Mouse (Mus musculus) MEL (cell line): Measurements from ENCODE around the gene Clec1a.

Source experiments
- CTCF ChIP-seq, 3 experiments: IDR thresholded peaks in 2 of 3; conservative IDR thresholded peaks in 1 of 3; 2 replicates each; pipeline ENCODE4 v1.5.1; 2011 to 2012; ENCODE audit warnings: low read length in 3 of 3, low read depth in 2 of 3, mild to moderate bottlenecking in 2 of 3, improper control_type of control experiment in 1 of 3, inconsistent platforms in 1 of 3, mixed read lengths in 1 of 3, moderate library complexity in 1 of 3; ENCODE audit not compliant: control insufficient read depth in 1 of 3, insufficient read depth in 1 of 3, poor library complexity in 1 of 3, severe bottlenecking in 1 of 3
- ETS1 ChIP-seq: IDR thresholded peaks from 2 replicates; pipeline ENCODE4 v1.6.1; 2012; ENCODE audit warnings: low read depth, mild to moderate bottlenecking, inconsistent platforms, low read length, improper control_type of control experiment, moderate library complexity
- HCFC1 ChIP-seq: IDR thresholded peaks from 2 replicates; pipeline ENCODE4 v1.6.1; 2012; ENCODE audit warnings: low read depth, mild to moderate bottlenecking, inconsistent platforms, low read length, improper control_type of control experiment, moderate library complexity
- MAFK ChIP-seq: IDR thresholded peaks from 2 replicates; pipeline ENCODE4 v1.6.1; 2011; ENCODE audit warnings: low read depth, mild to moderate bottlenecking, low read length, improper control_type of control experiment, borderline replicate concordance
- MXI1 ChIP-seq: IDR thresholded peaks from 2 replicates; pipeline ENCODE4 v1.6.1; 2011; ENCODE audit warnings: mild to moderate bottlenecking, low read depth, low read length, improper control_type of control experiment
- POLR2A ChIP-seq, 2 experiments: IDR thresholded peaks; 2 replicates each; pipeline ENCODE4 v1.6.1; 2011 to 2012; ENCODE audit warnings: low read length in 2 of 2, mild to moderate bottlenecking in 2 of 2, control low read depth in 1 of 2, improper control_type of control experiment in 1 of 2, low read depth in 1 of 2, moderate library complexity in 1 of 2; ENCODE audit not compliant: control insufficient read depth in 1 of 2, insufficient read depth in 1 of 2, poor library complexity in 1 of 2

GRCm38 (mm10) chr6:129480089-129480958 is 28.5 kb upstream of the Clec1a start:
- TF ChIP-seq ETS1 (no peak), MAFK (no peak), POLR2A (IDR thresholded peaks at IDR 0.05; ENCODE audit: control insufficient read depth in 1 of 2, insufficient read depth in 1 of 2, low read depth in 1 of 2, low read length in 2 of 2, poor library complexity in 1 of 2) (no peak), CTCF (IDR thresholded peaks at IDR 0.05 in 2 of 3, conservative IDR thresholded peaks at IDR 0.05 in 1 of 3; ENCODE audit: control insufficient read depth in 1 of 3, insufficient read depth in 1 of 3, low read depth in 2 of 3, low read length in 3 of 3, poor library complexity in 1 of 3, severe bottlenecking in 1 of 3) (no peak), HCFC1 (no peak), MXI1 (no peak)
